Mouse (Mus musculus) thymus, adult 2 months (tissue): Measurements from ENCODE around the gene Vac14. TPM values are rescaled to one million over a fixed set of nuclear protein-coding genes. Genes with fewer than 3 reads are reported as not detected.

ENCODE experiments used
- DNase-seq: peaks from one replicate; pipeline ENCODE4 v3.0.0; 2021
- H3K27ac ChIP-seq: fragments of 200-500 bp; 2 replicates; pipeline ENCODE4 v1.5.1; 2012; ENCODE audit warnings: low read length, control low read depth; ENCODE audit not compliant: control insufficient read depth, insufficient read depth
- H3K27me3 ChIP-seq: fragments of 200-500 bp; 2 replicates; pipeline ENCODE4 v1.6.1; 2012; ENCODE audit warnings: mild to moderate bottlenecking, low read length, moderate library complexity, mixed read lengths; ENCODE audit not compliant: control insufficient read depth, insufficient read depth
- H3K36me3 ChIP-seq: fragments of 200-500 bp; 2 replicates; pipeline ENCODE4 v1.6.1; 2012; ENCODE audit warnings: mild to moderate bottlenecking, low read length, moderate library complexity; ENCODE audit not compliant: control insufficient read depth, insufficient read depth
- H3K4me1 ChIP-seq: fragments of 200-500 bp; replicated peaks from 2 replicates; pipeline ENCODE4 v1.6.1; 2012; ENCODE audit warnings: low read length; ENCODE audit not compliant: control insufficient read depth, insufficient read depth
- H3K4me3 ChIP-seq: fragments of 200-500 bp; 2 replicates; pipeline ENCODE4 v1.5.1; 2012; ENCODE audit warnings: mild to moderate bottlenecking, low read length, control low read depth, moderate library complexity; ENCODE audit not compliant: control insufficient read depth, insufficient read depth
- CTCF ChIP-seq: fragments of 200-500 bp; IDR thresholded peaks from 2 replicates; pipeline ENCODE4 v1.5.1; 2012; ENCODE audit warnings: mild to moderate bottlenecking, control low read depth, low read length, moderate library complexity, borderline replicate concordance; ENCODE audit not compliant: control insufficient read depth, poor library complexity, insufficient read depth; ENCODE audit errors: extremely low read depth
- POLR2A ChIP-seq: fragments of 200-500 bp; IDR thresholded peaks from 2 replicates; pipeline ENCODE4 v1.6.1; 2012; ENCODE audit warnings: mild to moderate bottlenecking, low read length, control low read depth, moderate library complexity; ENCODE audit not compliant: control insufficient read depth, poor library complexity, insufficient read depth; ENCODE audit errors: extremely low read depth
- WGBS: fragments of 180-500 bp; shearing (Covaris S2); methylation state at CpG from one replicate; pipeline ENCODE4 v1.1.7; 2018; 5-methylcytosine and 5-hydroxymethylcytosine counted together
- polyA plus RNA-seq: library from polyadenylated mRNA; depleted of rRNA; stranded (reverse); fragments of >200 nt; gene quantifications from 2 replicates; pipeline ENCODE4 v1.2.3, GENCODE M21; 2012

Gene Vac14
- polyA plus RNA-seq, 1 experiment: 59.4 TPM

GRCm38 (mm10) chr8:110704103-110704502 is 85.7 kb downstream of the Vac14 start:
- Histone ChIP-seq H3K27ac (no peak overlapping the region), H3K27me3 (no peaks in the 10 kb centered on the region), H3K4me1 (no peaks in the 10 kb centered on the region; the same call in 1 of the 2 replicates), H3K4me3 (no peak overlapping the region), H3K36me3 (no peaks in the 10 kb centered on the region)
- no peak for DNase-seq
- TF ChIP-seq POLR2A (no peak), CTCF (no peak)
- 95% methylated on average over 3 of the region's 3 CpGs for WGBS

DNA sequence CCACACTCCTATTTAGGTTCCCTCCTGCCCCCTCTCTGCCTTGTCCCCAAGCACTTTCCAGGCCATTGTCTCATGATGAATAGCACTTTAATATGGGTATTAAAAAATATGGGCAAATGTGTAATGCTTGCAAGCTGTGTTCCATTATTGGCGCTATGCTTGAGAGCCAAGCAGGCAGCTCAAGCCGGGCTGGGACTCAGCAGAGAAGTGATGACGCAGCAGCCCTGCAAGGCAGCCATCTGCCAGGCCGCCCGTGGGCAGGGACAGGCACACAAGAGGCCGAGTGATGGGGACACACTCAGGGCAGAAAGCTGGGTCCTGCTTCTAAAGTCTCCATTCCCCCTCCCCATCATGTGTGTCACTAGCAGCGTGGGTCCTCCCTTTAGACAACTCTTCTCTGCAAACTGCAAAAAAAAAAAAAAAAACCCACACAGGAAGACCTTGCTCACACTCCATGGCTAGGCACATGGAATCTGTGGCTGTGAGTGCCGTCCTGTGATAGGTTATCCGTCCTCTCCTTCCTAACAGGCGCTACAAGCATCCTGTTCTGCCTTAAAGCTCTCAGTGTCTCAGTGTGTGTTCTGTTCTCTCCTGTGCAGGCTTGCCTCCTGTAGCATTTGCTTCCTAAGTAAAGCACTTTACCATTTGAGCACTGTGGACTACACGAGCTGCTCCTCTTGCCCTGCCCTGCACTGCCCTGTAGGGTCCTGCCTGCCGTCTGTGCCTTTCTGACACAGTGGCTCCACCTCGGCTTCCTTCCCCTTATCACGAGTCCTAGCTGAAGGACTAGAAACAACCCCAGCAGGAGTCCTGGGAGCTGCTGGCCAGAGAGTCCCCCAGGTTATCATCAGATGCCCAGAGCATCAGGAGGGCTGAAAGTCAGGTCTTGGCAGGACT is 87.3 kb downstream of the Vac14 start:
- H3K4me1 ChIP-seq: no peaks in the 10 kb centered on the region; the same call in 1 of the 2 replicates
- WGBS: 91% methylated on average over 14 of the region's 14 CpGs
- no peaks in the 10 kb centered on the region for H3K27me3 ChIP-seq
- TF ChIP-seq POLR2A: no peak
- no peak for TF ChIP-seq CTCF
- no peak for DNase-seq
- H3K36me3 ChIP-seq: no peaks in the 10 kb centered on the region
- H3K27ac ChIP-seq: no peak overlapping the region
- no peak overlapping the region for H3K4me3 ChIP-seq

DNA sequence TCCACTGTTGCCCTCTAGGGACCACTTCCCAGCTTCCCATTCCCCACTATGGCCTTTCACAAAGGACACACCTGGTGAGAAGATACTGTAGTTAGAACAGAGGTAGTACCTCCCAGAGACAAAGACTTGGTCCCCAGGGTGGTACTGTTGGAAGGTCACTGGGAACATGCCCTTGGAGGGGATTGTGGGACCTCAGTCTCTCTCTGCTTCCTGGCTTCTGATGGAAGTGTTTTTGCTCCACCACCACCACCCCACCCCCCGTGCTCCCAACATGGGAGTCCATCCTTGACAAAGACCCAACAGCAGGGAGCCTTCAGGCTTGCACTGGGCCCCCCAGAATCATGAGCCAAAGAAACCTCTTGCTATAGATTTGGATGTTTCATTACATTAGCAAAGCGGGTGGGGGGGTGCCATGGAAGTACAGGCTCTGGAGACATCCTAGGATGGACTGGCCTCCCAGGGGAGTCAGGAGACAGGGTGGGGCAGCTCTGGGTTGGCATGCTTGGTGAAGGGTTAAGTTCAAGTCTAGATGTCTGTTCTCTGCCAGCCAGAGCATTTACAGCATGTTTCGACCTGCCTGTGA is 88.0 kb downstream of the Vac14 start:
- no peak for DNase-seq
- Histone ChIP-seq H3K4me1 (no peaks in the 10 kb centered on the region; the same call in 1 of the 2 replicates), H3K27me3 (no peaks in the 10 kb centered on the region), H3K4me3 (no peak overlapping the region), H3K27ac (no peak overlapping the region), H3K36me3 (no peaks in the 10 kb centered on the region)
- 99% methylated on average over 3 of the region's 3 CpGs for WGBS
- no peak for TF ChIP-seq CTCF
- no peak for TF ChIP-seq POLR2A

DNA sequence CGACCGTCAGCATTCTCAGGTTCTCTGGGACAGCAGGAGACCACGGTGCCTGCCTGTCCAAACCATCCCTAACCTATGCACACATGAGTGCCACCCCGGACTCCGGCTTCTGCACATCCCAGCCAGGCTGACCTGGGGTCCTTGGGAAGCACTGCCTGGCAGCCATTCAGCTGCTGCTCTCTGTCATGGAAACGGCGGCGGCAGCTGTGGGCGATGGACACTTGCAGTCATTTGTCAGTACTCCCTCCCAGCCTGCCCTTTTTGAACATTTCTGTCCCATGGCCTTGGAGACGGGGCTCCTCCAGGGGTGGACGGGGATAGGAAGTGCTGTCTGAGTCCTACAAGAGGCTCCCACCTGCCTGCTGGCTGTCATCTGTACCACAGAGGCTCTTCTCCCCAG is 90.0 kb downstream of the Vac14 start:
- 95% methylated on average over 11 of the region's 11 CpGs for WGBS
- H3K4me1 ChIP-seq: no peaks in the 10 kb centered on the region
- 0 out of 2 replicates have a peak, but pooled peaks cover 8% of the 10 kb centered on the region for H3K36me3 ChIP-seq
- H3K27me3 ChIP-seq: no peaks in the 10 kb centered on the region
- H3K4me3 ChIP-seq: no peak overlapping the region
- DNase-seq: no peak
- TF ChIP-seq CTCF (no peak), POLR2A (no peak)
- H3K27ac ChIP-seq: no peak overlapping the region

DNA sequence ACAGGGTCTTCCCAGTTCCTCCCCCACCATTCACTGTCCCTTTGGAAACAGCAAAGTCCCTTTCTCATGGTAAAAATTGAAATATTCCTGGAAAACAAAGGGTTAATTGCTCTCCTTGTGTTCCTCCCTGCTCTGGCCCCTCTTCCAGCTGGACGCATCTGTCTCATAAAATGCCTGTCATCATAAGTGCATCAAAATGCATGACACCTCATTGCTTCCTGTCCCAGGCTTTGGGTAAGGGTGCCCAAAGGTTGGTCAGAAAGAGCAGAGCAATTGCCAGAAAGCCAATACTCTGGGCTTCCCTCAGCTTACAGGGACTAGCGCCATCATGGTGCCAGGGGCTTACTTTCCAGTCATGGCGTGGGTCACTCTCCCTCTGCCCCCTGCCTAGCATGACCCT is 92.2 kb downstream of the Vac14 start:
- no peak overlapping the region for H3K4me3 ChIP-seq
- H3K27ac ChIP-seq: no peak overlapping the region
- 0 out of 2 replicates have a peak, but pooled peaks cover 8% of the 10 kb centered on the region for H3K36me3 ChIP-seq
- no peaks in the 10 kb centered on the region for H3K27me3 ChIP-seq
- TF ChIP-seq CTCF: no peak
- no peak for TF ChIP-seq POLR2A
- 97% methylated on average over 3 of the region's 3 CpGs for WGBS
- no peak for DNase-seq
- no peaks in the 10 kb centered on the region for H3K4me1 ChIP-seq

DNA sequence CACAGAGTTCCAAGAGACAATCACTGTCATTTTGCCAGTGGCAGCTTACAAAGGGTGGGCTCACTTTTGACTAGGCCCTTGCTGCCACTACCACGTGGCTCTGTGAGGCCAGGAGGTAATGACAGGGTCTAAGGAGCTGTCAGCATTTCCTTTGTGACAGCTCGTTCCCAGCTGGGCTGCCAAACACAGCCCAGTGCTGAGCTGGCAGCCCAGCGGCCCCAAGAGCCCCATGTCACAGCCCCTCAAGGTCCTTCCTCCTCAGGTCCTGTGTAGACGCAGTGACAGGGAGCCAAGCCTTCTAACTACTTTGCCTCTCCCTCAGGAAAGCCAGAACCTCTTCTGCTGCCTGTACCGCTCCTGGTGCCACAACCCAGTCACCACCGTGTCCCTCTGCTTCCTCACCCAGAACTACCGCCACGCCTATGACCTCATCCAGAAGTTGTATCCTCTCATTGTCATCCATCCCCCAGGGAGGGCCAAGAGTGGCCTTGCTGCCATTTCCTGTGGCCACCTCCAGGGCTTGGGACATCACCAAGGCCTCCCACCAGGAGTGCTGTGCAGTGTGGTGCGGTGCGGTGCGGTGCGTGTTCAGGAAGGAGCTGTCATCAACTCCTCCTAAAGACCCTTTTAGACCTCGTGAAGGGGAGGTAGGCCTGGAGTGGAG is 93.0 kb downstream of the Vac14 start:
- DNase-seq: no peak
- whole genome bisulfite sequencing: 93% methylated on average over 13 of the region's 13 CpGs
- Histone ChIP-seq H3K27me3 (no peaks in the 10 kb centered on the region), H3K4me1 (no peaks in the 10 kb centered on the region), H3K27ac (no peak overlapping the region), H3K36me3 (0 out of 2 replicates have a peak, but pooled peaks cover 8% of the 10 kb centered on the region), H3K4me3 (no peak overlapping the region)
- TF ChIP-seq POLR2A (no peak), CTCF (no peak)
